Mouse (Mus musculus) thymus, adult 18-20 months (tissue): Measurements from ENCODE around the gene Utp18.

Experiments
- DNase-seq, 2 experiments: peaks; one replicate each; pipeline ENCODE4 v3.0.0; 2022; ENCODE audit warnings: mixed read lengths in 2 of 2

The Utp18 gene

GRCm38 (mm10) chr11:93828619-93829326, 56.8 kb downstream of the Utp18 start:
- no peak for DNase-seq

- DNase-seq = no peak
These were observed 63.3 kb downstream of the Utp18 start for GRCm38 (mm10) chr11:93822261-93822660.

DNA sequence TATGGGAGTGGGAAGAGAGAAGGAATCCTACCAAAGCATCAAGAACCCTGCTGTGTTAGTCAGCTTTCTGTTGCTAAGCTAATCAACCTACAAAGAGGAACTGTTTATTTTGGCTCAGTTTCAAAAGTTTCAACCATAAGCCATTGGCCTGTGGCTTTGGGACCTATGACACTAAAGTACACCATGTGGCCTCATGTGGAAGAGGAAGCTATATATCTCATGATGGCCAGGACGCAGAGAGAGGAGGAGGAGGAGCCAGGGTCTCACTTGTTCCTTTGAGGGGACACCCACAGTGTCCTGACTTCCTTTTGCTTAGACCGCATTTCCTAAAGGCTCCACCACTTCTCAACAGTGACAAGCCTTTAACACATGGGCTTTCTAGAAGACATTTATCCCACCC, 64.0 kb downstream of the Utp18 start:
- DNase-seq = no peak

- no peak for DNase-seq
These were observed 67.4 kb downstream of the Utp18 start for GRCm38 (mm10) chr11:93817966-93818738.

DNA sequence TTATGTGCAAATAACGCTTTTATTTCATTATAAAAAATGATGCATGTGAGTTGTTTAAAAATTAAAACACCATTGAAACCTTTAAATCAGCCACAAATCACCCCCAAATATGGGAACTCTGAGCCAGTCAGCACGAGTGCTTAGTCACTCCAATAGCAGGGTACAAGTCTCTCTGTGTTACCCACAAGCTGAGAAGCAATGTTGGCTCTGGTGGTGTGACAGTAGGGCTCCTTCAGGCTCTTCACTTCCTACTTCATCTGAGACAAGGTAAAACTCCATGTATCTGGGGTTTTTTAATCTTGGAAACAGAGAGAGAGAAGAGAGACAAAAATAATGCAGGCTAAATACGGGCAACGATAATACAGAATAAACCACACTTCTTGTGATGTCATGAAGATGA, 72.6 kb downstream of the Utp18 start:
- no peak for DNase-seq

DNA sequence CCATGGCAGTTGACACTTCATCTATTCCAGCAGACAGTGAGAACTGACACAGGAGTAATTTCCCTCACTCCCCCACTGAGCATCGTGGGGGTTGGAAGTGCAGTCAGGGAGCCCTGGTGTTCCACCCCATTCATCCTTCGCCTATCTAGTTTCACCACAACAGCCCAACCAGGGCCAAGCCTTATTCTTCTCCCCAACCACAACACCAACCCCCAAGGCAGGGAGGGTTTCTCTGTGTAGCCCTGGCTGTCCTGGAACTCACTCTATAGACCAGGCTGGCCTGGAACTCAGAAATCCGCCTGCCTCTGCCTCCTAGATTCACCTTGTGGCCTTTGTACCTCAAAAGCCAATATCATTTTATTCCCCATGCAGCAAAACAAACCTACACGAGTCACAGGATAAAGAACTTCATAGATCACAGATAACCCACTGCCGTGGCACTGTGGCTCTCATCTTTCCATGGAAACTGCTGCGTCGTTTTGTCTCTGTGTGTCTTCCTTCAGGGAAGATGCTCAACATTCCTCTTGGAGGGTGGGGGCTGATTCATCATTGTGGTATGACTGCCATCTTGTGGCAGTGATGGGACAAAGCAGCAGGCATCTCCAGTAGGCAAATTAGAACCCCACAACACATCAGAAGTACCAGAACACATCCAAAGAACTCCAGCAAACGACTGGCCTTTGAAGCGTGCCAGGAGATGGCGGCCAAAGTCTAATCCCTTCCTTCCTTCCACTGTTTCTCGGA, 73.3 kb downstream of the Utp18 start:
- DNase-seq = no peak
